Mouse (Mus musculus): ENCODE measurements around the gene Gatd1. TPM values are rescaled to one million over a fixed set of nuclear protein-coding genes. Genes with fewer than 3 reads are reported as not detected.

The Gatd1 gene
- polyA plus RNA-seq, 1 experiment from 2014 or later: 49.4 TPM

DNA sequence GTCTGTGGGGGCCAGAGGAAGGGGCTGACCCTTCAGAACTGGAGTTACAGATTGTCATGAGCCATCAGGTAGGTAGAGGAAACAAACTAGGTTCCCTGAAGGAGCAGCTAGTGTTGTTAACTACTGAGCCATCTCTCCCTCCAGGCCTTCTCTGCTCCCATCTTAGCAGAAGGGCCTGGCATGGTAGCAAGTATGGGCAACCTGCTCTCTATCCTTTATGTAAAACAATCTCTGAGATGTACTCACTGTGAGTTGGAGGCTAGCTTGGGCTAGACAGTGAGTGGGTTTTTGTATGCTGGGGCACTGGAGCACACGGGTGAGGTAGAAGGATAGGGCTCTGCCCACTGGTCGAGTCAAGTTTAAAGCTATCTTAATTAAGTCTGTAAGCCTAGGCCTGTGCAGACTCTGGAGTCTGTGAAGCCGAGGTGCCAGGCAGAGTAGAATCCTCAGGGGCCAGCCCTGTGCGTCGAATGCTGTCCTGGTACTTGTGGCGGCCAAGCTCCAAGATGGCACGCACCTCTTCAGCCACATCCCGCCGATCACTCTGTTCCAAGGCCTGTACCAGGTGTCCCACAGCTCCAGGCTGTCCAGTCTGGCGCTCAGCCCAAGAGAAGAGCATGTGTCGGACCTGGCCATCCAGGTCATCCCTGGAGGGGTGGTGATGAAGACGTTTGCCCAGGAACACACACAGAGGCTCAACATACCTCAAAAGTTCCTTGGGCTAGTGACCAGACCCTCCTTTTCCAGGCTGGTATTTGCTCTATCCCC is 24.4 kb upstream of the Gatd1 start:
- Histone ChIP-seq H3K36me3 (peaks cover 53% of the 10 kb centered on the region), H3K4me1 (replicated peaks) (peaks cover 78% of the 10 kb centered on the region), H3K9me3 (no peaks in the 10 kb centered on the region), H3K27me3 (ENCODE audit: insufficient read depth, poor library complexity, severe bottlenecking) (no peaks in the 10 kb centered on the region), H3K4me3 (no peak overlapping the region), H3K27ac (no peak overlapping the region)
- DNase-seq (ENCODE audit: low spot score): no peak
- 91% methylated on average over 12 of the region's 12 CpGs for WGBS

DNA sequence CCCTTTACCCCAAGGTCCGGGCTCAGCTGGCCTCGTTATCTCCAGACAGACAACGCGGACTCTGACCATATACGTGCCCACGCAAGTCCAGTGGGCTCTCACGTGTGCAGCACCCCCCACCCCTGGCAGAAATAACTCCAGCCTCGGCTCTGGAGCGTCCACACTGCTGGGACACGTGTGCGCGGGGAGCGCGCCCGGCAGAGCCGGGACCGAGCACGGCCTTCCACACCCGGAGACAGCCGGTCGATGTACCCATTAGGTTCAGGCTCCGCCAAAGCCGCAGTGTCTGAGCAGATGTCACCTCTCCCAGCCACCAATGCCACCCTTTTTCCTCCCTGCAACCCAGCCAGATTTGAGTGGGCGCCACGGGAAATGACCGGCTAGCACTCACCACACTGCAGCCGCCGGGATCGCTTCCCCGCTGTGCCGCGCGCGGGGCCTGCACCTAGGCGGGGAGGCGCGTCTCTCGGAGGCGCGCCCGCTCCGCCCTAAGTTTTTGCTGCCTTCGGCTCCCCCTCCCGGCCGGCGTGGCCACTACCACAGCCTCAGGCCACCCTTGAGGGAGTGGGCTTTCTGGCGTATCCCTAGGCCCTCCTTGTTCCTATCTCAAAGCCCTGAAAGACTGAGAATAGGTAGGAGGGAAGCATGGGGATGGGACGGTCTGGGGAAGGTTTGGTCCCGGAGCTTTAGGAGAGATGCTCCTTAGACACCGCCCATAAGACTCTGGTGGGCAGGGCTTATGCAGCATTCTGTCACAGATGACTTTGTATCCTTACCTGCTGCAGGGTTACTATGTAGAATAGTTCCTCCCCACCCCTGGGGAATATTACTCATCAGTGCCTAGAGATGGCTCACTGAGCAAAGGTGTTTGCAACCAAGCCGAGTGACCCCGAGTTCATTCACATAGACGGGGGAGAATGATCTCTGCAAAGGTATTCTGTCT is 23.5 kb upstream of the Gatd1 start, which contains the start of gene Slc25a22:
Gene Slc25a22, minus strand, starts transcription at position 715 of the 943 bp plus-strand sequence.
- H3K27me3 ChIP-seq (ENCODE audit: insufficient read depth, poor library complexity, severe bottlenecking): no peaks in the 10 kb centered on the region
- H3K9me3 ChIP-seq: no peaks in the 10 kb centered on the region
- H3K36me3 ChIP-seq: peaks cover 60% of the 10 kb centered on the region
- peak within 1 kb of the TSS; percentile 63 for H3K4me3 ChIP-seq
- 6% methylated on average over 53 of the region's 53 CpGs for WGBS
- H3K27ac ChIP-seq: peak within 1 kb of the TSS; percentile 87
- peaks cover 78% of the 10 kb centered on the region for H3K4me1 ChIP-seq (replicated peaks)
- DNase-seq (ENCODE audit: low spot score): peak; percentile 85

DNA sequence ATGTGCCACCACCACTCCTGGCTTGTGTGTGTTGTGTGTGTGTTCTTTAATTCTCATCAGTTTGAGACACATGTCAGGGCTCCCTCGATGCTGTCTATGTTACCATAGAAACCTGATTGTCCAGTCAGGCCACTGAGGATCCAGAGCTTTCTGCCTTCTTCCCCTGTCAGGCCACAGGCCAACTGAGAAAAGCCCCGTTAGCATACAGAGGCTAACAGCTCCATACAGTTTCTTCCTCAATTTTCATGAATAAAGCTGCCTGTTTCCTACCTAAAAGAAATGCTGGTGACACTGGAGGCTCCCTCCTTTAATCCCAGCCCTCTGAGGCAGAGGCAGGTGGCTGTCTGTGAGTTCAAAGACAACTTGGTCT is 22.6 kb upstream of the Gatd1 start:
- WGBS: 58% methylated on average over 2 of the region's 2 CpGs
- DNase-seq (ENCODE audit: low spot score): no peak
- Histone ChIP-seq H3K36me3 (peaks cover 60% of the 10 kb centered on the region), H3K4me1 (replicated peaks) (peaks cover 77% of the 10 kb centered on the region), H3K4me3 (peak overlapping the region; percentile 63), H3K9me3 (no peaks in the 10 kb centered on the region), H3K27ac (peak overlapping the region; percentile 87), H3K27me3 (ENCODE audit: insufficient read depth, poor library complexity, severe bottlenecking) (no peaks in the 10 kb centered on the region)

DNA sequence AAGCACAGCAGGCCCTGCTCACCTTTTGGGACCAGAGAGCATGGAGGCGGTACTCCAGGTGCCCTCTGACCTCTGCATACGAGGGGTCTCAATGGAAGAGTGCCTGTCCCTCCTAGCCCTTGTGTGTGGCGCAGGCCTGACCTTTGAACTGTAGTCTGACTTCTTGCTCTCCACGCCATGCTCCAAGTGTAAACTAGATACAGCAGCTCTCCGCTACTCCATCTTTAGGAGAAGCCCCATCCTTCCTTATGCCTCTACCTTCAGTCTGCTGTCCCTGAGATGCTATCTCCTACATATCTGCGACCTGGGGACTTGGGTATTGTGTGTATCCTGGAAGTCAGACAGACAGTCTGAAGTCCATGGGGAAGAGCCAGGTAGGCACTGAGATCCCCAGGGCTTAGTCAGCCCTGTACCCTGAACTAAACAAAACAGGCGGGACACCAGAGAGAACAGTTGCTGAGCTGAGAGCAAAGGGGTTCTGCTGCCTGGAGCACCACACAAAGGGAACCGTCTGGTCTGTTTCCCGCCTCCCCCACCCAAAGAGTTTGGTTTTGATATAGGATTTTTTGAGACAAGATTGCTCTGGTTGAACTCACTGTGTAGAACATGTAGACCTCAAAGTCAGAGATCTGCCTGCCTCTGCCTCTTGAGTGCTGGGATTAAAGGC is 22.1 kb upstream of the Gatd1 start:
- Histone ChIP-seq H3K27me3 (ENCODE audit: insufficient read depth, poor library complexity, severe bottlenecking) (no peaks in the 10 kb centered on the region), H3K9me3 (no peaks in the 10 kb centered on the region), H3K4me1 (replicated peaks) (peaks cover 71% of the 10 kb centered on the region), H3K36me3 (peaks cover 60% of the 10 kb centered on the region), H3K27ac (peak overlapping the region; percentile 87), H3K4me3 (peak overlapping the region; percentile 63)
- no peak for DNase-seq (ENCODE audit: low spot score)
- 60% methylated on average over 9 of the region's 9 CpGs for WGBS

DNA sequence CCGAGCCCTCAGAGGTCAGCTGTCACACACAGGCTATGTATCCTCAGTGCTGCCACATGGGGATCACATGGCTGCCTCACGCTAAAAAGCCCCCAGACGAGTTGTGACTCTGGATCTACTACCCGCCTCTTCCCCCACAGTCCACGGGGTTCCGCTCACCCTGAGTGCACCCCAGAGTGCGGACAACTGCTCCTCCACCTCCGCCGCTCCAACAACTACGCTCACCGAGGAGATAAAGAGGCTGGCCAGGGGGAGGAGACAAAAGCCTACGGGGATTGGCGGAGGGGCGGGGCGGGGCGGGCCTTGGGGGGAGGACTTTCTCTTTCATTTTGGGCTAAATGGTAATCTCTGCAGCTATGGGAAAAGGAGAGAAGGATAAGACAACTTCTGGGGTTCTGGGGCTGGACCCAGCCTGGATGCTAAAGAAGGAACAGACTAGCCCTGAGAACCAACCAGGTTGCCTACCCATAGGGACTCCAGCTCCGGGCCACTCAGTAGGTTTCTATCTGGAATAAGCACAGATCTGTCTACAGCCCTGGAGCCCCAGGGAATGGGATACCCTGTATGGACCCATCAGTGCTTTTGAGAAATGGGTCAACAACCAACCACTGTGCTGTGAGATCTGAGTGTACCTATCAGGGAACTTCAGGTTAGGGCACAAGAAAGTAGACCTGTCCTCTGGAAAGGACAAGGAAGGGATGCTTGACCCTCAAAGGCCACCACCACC is 21.4 kb upstream of the Gatd1 start:
- WGBS: 6% methylated on average over 17 of the region's 17 CpGs
- no peaks in the 10 kb centered on the region for H3K9me3 ChIP-seq
- peak overlapping the region; percentile 61 for H3K4me3 ChIP-seq
- peak; percentile 57 for DNase-seq (ENCODE audit: low spot score)
- H3K27ac ChIP-seq: peak overlapping the region; percentile 87
- H3K36me3 ChIP-seq: peaks cover 60% of the 10 kb centered on the region
- H3K27me3 ChIP-seq (ENCODE audit: insufficient read depth, poor library complexity, severe bottlenecking): no peaks in the 10 kb centered on the region
- peaks cover 67% of the 10 kb centered on the region for H3K4me1 ChIP-seq (replicated peaks)

DNA sequence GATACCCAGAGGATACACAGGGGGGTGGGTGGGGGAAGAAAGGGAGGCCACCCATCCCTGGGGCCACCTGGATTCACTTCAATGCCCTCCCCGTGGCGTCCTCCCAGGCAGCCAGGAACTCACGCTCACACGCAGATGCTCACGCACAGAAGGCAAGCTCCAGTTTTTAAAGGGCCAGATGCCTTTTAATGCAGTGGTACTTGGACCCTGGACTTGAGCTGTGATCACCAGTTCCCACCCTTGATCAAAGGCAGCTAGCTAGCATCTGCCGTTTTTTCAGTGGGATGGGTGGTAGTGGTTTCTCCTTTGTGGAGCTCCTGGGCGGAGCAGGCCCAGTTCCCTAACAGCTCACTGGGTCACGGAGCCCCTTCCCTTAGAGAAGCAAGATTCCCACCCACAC is 20.5 kb upstream of the Gatd1 start:
- peak; percentile 54 for DNase-seq (ENCODE audit: low spot score)
- Histone ChIP-seq H3K36me3 (peaks cover 52% of the 10 kb centered on the region), H3K27me3 (ENCODE audit: insufficient read depth, poor library complexity, severe bottlenecking) (no peaks in the 10 kb centered on the region), H3K27ac (peak overlapping the region; percentile 87), H3K4me3 (peak overlapping the region; percentile 61), H3K4me1 (replicated peaks) (peaks cover 74% of the 10 kb centered on the region), H3K9me3 (no peaks in the 10 kb centered on the region)
- WGBS: 17% methylated on average over 8 of the region's 8 CpGs

DNA sequence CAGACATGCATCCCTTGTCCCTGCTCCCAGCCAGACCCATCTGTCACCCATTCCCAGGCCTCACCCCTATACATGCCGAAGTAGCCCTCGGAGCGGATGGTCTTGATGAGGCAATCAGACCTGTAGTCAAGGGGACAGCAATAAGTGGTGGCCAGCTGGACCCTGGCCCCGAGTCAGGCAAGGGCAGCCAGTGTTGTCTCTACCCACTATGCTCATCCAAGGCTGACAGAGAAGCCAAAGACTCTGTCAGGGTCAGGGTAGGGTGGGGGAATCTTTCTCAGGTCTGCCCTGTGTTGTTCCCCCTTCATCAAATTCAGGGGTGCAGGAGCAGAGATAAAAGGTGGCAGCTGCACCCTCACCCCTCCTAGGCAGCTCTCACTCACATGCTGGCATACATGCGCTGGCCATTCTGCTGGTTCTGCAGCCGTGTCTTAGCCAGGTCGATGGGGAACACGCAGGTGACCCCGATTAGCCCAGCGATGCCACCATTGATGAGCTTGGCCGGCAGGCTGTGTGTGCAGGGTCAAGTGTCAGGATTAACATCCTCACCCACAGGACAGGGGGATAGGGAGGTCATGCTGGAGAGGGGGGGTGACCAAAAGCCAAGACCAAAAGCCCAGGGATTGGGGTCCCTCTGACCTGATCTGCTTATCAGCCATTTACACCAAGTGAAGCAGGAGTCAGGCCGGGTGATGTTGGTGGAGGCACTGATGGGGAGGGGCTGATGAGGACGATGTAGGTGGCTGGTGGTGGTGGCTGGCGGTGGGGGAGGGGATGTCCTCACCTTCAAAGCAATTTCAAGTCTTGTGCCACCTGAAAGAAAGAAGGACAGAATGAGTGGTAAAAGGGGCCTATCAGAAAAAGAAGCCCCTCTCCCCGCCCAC is 19.8 kb upstream of the Gatd1 start:
- Histone ChIP-seq H3K36me3 (peaks cover 45% of the 10 kb centered on the region), H3K27me3 (ENCODE audit: insufficient read depth, poor library complexity, severe bottlenecking) (peaks cover under 1% of the 10 kb centered on the region; the same call in 1 of the 2 replicates), H3K4me3 (peak overlapping the region; percentile 61), H3K27ac (peak overlapping the region; percentile 87), H3K9me3 (no peaks in the 10 kb centered on the region), H3K4me1 (replicated peaks) (peaks cover 81% of the 10 kb centered on the region)
- no peak for DNase-seq (ENCODE audit: low spot score)
- WGBS: 76% methylated on average over 15 of the region's 15 CpGs

DNA sequence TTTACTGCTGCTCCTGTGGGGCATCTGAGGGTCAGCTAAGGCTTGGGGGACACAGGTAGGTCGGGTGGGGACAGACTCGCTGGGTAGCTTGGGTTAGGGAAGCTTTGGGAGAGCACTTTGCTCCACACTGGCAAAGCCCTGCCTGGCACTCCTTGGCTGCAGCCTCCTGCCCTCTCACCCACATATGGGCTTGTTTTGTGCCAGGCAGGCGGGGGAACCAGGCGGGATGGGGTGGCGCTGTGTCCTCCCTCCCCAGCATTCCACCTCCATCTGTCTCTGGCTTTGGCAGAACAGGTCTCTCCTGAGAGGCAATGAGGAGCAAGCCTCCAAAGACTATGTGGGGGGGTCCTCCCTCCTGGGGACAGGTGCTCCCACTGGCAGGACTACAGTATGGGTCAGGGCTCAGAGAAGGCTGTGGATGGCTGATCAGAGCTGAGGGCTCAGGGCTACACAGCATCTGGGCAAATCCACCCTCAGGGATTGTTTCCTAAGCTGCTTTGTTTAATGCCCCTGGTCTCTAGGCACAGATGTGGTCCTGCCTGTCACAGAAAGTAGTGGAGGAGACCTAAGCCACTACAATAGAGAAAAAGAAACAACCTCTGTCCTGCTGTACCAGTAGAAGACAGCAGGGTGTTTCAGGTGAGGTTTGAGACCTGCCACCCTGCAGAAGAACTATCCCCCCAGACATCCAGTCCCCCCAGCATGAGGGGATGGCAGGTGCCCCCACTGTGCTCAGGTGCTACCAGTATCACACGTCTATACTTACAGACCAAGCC is 19.0 kb upstream of the Gatd1 start:
- H3K27me3 ChIP-seq (ENCODE audit: insufficient read depth, poor library complexity, severe bottlenecking): peaks cover 5% of the 10 kb centered on the region; the same call in 1 of the 2 replicates
- no peak for DNase-seq (ENCODE audit: low spot score)
- H3K9me3 ChIP-seq: no peaks in the 10 kb centered on the region
- H3K36me3 ChIP-seq: peaks cover 37% of the 10 kb centered on the region
- peak overlapping the region; percentile 16; the same call in 1 of the 2 replicates for H3K27ac ChIP-seq
- 89% methylated on average over 6 of the region's 6 CpGs for WGBS
- 0 out of 2 replicates have a peak overlapping the region, but pooled peaks have one; percentile 6 for H3K4me3 ChIP-seq
- H3K4me1 ChIP-seq (replicated peaks): peaks cover 87% of the 10 kb centered on the region

DNA sequence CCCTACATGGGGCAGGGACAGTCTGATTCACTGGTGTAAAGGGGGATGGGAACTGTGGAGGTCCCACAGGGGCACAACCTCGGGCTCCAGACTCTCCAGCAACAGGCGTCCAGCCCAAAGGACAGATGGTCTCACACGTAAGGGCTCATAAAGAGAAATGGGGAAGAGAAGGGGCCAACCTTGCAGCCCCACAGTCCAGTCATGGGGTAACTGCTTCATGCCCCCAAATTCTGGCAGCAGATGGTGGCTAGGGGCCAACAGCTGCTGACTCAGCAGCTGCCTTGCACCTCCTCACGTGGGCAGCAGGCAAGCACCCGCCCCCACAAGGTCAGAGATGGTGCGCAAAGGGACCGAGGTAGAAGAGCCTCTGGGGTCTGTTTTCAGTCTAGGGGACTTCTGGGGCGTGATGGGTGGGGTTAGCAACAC is 18.3 kb upstream of the Gatd1 start:
- Histone ChIP-seq H3K36me3 (peaks cover 36% of the 10 kb centered on the region), H3K4me3 (no peak overlapping the region), H3K4me1 (replicated peaks) (peaks cover 80% of the 10 kb centered on the region), H3K27me3 (ENCODE audit: insufficient read depth, poor library complexity, severe bottlenecking) (peaks cover 9% of the 10 kb centered on the region; the same call in 1 of the 2 replicates), H3K27ac (peak overlapping the region; percentile 16; the same call in 1 of the 2 replicates), H3K9me3 (no peaks in the 10 kb centered on the region)
- no peak for DNase-seq (ENCODE audit: low spot score)
- WGBS: 87% methylated on average over 8 of the region's 8 CpGs

DNA sequence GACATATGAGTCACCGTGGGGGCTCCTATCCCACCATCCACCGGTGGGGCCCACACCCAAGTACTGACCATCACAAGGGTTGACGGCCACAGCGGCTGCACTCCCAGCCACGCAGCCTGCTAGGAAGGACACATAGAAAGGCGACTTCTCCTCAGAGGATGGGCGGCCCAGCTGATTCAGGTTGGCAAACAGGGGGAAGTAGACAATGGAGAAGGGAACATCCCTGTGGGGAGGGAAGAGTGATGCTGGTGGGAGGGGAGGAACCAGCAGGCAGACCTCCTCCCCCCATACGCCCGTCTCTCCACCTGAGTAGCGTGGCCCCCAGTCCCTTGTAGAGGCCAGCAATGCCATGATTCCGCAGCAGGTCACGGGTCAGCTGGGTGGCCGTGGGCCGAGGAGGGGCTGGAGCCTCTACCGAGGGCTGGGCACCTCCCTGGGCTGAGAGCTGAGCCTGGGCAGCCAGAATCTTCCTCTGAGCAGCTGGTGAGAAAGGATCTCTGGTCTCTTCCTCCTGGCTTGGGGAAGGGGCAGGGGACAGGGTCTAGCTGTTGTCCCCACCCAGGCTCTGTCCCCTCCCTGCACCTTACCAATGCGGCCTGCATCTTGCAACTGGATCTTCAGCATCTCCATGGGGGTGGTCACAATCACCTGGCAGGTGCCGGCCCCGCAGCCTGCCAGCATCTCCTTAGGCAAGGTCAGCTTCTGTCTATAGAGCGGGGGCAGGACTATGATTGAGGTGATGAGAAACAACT is 17.7 kb upstream of the Gatd1 start:
- no peak for DNase-seq (ENCODE audit: low spot score)
- Histone ChIP-seq H3K4me1 (replicated peaks) (peaks cover 74% of the 10 kb centered on the region), H3K27ac (no peak overlapping the region; the same call in 1 of the 2 replicates), H3K36me3 (peaks cover 36% of the 10 kb centered on the region), H3K27me3 (ENCODE audit: insufficient read depth, poor library complexity, severe bottlenecking) (peaks cover 9% of the 10 kb centered on the region; the same call in 1 of the 2 replicates), H3K9me3 (no peaks in the 10 kb centered on the region), H3K4me3 (0 out of 2 replicates have a peak overlapping the region, but pooled peaks have one; percentile 9)
- 93% methylated on average over 19 of the region's 19 CpGs for whole genome bisulfite sequencing
